In the genomic region with DNA sequence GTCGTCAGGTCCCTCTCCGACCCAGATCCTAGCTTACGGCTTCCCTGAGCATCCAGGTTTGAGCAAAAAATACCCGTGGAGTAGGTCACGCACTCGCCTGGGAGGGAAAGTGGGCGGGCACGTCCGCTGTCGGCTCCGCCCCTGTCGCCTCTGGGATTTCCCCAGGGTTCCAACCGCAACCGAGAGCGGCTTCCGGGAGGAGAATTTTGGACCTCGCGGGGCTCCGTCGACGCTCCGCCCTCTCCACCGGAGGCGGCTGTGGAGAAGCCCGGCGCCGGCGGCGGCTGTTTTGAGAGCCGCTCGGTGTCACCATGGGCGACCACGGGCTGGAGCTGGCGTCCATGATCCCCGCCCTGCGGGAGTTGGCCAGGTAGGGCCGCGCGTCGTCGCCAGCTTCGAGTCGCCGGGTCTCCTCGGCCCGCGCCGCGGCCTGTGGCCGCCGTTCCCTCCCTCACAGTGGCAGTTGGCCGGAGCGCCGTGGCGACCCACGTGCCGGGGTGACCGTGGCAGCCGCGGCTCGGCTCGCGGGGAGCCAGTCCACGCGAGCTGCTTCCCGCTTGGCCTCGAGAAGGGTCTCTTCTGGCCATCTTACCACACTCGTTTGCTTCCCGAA, we compare ENCODE assay signal across 8 mouse cellular contexts. TPM values are rescaled to one million over a fixed set of nuclear protein-coding genes. Genes with fewer than 3 reads are reported as not detected.
DNase-seq lines count a peak whose midpoint lies in the region; ATAC-seq lines count a peak whose summit lies in the region.

A gene (plus strand): TSS at position 184 of the 613 bp plus-strand sequence.

- H3K9me3 ChIP-seq in intestine, embryonic 14.5 days (ENCODE audit: control insufficient read depth, low read length), result no peaks in the 10 kb centered on the region

- under 1% methylated on average over 69 of the region's 69 CpGs for WGBS in intestine, embryonic 14.5 days

- peak within 1 kb of the TSS; percentile 79 for H3K4me2 ChIP-seq in intestine, embryonic 14.5 days (ENCODE audit: low read length)

- peak; percentile 96 to 98 for DNase-seq in adrenal gland, adult (ENCODE audit: inconsistent age in 2 of 2, low spot score in 1 of 2)
- peak; percentile 94 for DNase-seq in embryo, embryonic 10.5 days (ENCODE audit: low spot score)
- peak; percentile 93 for DNase-seq in gastrocnemius, postnatal 25 days
- DNase-seq in intestine, embryonic 14.5 days (ENCODE audit: low spot score), result peak; percentile 97
- DNase-seq in left cerebral cortex, postnatal 14 days (ENCODE audit: low spot score in 2 of 2), result peak; percentile 91 to 93
- peak; percentile 96 for DNase-seq in mesoderm, embryonic 11.5 days (ENCODE audit: low read depth, low spot score)
- peak; percentile 87 to 91 for DNase-seq in right cerebral cortex, postnatal 36 days (ENCODE audit: low spot score in 2 of 2)
- peak; percentile 91 for DNase-seq in yolk sac, embryonic 10.5 days (ENCODE audit: low spot score)

- H3K27ac ChIP-seq in intestine, embryonic 14.5 days (ENCODE audit: low read depth), result peak within 1 kb of the TSS; percentile 60

- no peaks in the 10 kb centered on the region for H3K4me1 ChIP-seq in intestine, embryonic 14.5 days (replicated peaks; ENCODE audit: control insufficient read depth, insufficient read depth, low read length)

- peak within 1 kb of the TSS; percentile 63 for H3K4me3 ChIP-seq in intestine, embryonic 14.5 days (ENCODE audit: low read depth, low read length)

- intact Hi-C loops in left cerebral cortex, postnatal 14 days (cut with DNase I), result loop anchor here (10.0 kb wide), 1 partner anchor 143 kb away; no protein-coding TSS in a partner anchor

- 0 out of 2 replicates have a peak, but pooled peaks cover 2% of the 10 kb centered on the region for H3K36me3 ChIP-seq in intestine, embryonic 14.5 days (ENCODE audit: control insufficient read depth, insufficient read depth, low read length)

- peak within 1 kb of the TSS; percentile 59 for H3K9ac ChIP-seq in intestine, embryonic 14.5 days (ENCODE audit: low read length)

- ATAC-seq in intestine, embryonic 14.5 days (replicated peaks; ENCODE audit: low FRiP score, low TSS enrichment, low read depth), result peak; percentile 90

- H3K27me3 ChIP-seq in intestine, embryonic 14.5 days (replicated peaks; ENCODE audit: control insufficient read depth, insufficient read depth, low read length), result no peaks in the 10 kb centered on the region

RNA-seq across cellular contexts. Expression of the gene that starts here (rescaled TPM):
- 1 to 10 TPM; 3.7 to 4.0 TPM for total RNA-seq in gastrocnemius, postnatal 25 days (2021)
- polyA plus RNA-seq in intestine, embryonic 14.5 days (2014; fragmentation: Nextera tagmentation; extraction: Ambion mirVana), result 20.5 and 23.2 TPM in 2 replicates
- 10 to 100 TPM; 11.0 to 11.5 TPM for total RNA-seq in left cerebral cortex, postnatal 14 days (2021)

Comparison
In these comparisons a context has a peak if more than half of its experiments do, and no peak if none do; other contexts are left out.
1. Peak in every context shown above with its lines: DNase-seq, ATAC-seq, H3K4me3 ChIP-seq and H3K27ac ChIP-seq.